Mouse (Mus musculus) ES-Bruce4 (cell line): ENCODE results near the gene Tmem30b.

Experiments used
- CTCF ChIP-seq: IDR thresholded peaks from one replicate; pipeline ENCODE4 v1.8.1; 2011; ENCODE audit warnings: low read depth, low read length
- POLR2A ChIP-seq: IDR thresholded peaks from one replicate; pipeline ENCODE4 v1.8.1; 2011; ENCODE audit warnings: low read length; ENCODE audit not compliant: insufficient read depth

DNA sequence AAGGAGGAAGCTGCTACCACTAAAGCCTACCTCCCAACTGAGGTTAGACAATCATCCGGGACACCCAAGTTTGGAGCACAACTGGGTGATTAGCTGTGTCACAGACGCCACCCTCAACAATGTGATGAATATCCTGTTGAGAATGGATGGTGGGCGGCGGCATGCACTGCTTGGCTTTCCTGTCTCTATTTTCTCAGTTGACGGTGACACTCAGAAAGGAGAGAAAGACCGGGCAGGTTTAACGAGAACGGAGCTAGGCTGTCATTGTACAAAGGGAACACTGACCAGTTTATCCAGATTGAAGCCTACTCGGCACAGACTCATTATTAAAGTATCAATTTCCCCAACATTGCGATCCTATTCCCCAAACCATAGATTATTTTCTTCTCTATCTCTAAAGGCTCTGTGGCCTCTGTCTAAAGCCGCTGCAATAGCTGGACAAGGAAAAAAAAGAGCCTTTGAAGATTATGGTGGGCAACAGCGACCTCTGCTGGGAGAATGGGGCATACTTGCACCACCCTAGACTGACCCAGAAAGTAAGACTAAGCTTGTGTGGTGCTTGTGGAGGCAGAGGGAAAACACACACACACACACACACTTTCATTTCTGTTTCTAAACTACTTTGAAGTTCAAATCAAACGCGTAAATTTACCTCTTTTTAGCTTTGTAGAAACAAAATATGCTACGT, 29.0 kb downstream of the Tmem30b start:
- TF ChIP-seq CTCF (peak; percentile 78), POLR2A (no peak)
